Mouse (Mus musculus) midbrain, embryonic 10.5 days (tissue): ENCODE data around the gene Hoxa13. TPM values are rescaled to one million over a fixed set of nuclear protein-coding genes. Genes with fewer than 3 reads are reported as not detected.

Source experiments
- DNase-seq: peaks from one replicate; pipeline ENCODE4 v3.0.0-alpha.2; 2017; ENCODE audit warnings: low spot score
- H3K27ac ChIP-seq: fragments of 300-500 bp; sonication (generic); replicated peaks from 2 replicates; pipeline ENCODE4 v1.5.1; 2016; ENCODE audit warnings: mild to moderate bottlenecking
- H3K27me3 ChIP-seq: fragments of 300-500 bp; sonication (generic); 2 replicates; pipeline ENCODE4 v1.6.1; 2016; ENCODE audit warnings: low read depth, mild to moderate bottlenecking; ENCODE audit not compliant: poor library complexity, severe bottlenecking
- H3K36me3 ChIP-seq: fragments of 300-500 bp; sonication (generic); 2 replicates; pipeline ENCODE4 v1.6.1; 2016; ENCODE audit warnings: mild to moderate bottlenecking, moderate library complexity
- H3K4me1 ChIP-seq: fragments of 300-500 bp; sonication (generic); 2 replicates; pipeline ENCODE4 v1.6.1; 2016
- H3K4me3 ChIP-seq: fragments of 300-500 bp; sonication (generic); 2 replicates; pipeline ENCODE4 v1.5.1; 2016; ENCODE audit warnings: mild to moderate bottlenecking, moderate library complexity
- H3K9me3 ChIP-seq: fragments of 300-500 bp; sonication (generic); replicated peaks from 2 replicates; pipeline ENCODE4 v1.6.1; 2016; ENCODE audit warnings: mild to moderate bottlenecking
- WGBS: fragments of 180-500 bp; shearing (Covaris S2); methylation state at CpG from one replicate; pipeline ENCODE4 v1.1.7; 2016; 5-methylcytosine and 5-hydroxymethylcytosine counted together
- polyA plus RNA-seq: library from polyadenylated mRNA; unstranded; fragments of >200 nt; fragmentation: Nextera tagmentation; extraction: Ambion mirVana; gene quantifications from 2 replicates; pipeline ENCODE4 v1.2.1, GENCODE M21; 2016

The Hoxa13 gene
- polyA plus RNA-seq, 1 experiment from 2014 or later: not detected

GRCm38 (mm10) chr6:52218643-52219215, 42.0 kb downstream of the Hoxa13 start:
- Histone ChIP-seq H3K27ac (no peak overlapping the region), H3K9me3 (no peaks in the 10 kb centered on the region), H3K27me3 (peaks cover 100% of the 10 kb centered on the region), H3K36me3 (no peaks in the 10 kb centered on the region), H3K4me3 (no peak overlapping the region), H3K4me1 (peaks cover 23% of the 10 kb centered on the region)
- DNase-seq: no peak
- WGBS: 11% methylated on average over 14 of the region's 14 CpGs

DNA sequence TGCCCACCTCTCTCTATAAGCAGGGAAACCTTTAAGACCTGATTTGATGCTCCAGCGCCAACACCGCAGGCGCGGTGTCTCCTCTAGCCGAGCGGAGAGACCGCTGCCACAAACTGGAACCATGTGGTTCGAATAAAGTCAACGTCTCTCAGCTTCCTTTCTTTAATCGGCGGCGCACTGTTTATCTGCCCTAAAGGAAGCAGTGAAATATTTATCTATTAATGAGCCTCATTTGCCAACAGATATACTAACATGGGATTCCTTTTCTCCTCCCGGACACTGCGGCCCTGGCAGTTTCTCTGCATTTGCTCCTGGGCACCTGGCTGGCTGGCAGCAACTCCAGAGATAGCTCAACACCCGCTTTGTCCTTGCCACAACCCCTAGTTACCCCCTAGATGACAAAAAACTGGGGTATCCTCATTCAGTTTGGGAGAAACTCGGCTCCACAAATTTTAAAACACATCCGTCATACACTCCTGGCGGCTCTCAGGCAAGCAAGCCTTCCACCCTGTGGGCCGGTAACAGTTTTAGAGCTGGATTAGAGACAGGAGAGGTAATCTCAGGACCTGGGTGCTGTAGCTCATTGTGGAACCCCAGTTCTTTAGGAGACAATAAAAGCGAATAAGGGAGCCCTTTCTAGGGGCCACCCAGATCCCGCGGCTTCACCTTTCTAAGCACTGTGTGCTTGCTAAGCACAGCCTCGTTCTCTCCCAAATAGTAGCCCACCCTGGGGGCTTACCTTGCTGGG, 42.6 kb downstream of the Hoxa13 start:
- Histone ChIP-seq H3K36me3 (no peaks in the 10 kb centered on the region), H3K4me3 (no peak overlapping the region), H3K27ac (no peak overlapping the region), H3K27me3 (peaks cover 100% of the 10 kb centered on the region), H3K4me1 (peaks cover 23% of the 10 kb centered on the region), H3K9me3 (no peaks in the 10 kb centered on the region)
- 4% methylated on average over 23 of the region's 23 CpGs for WGBS
- no peak for DNase-seq

- peak overlapping the region; percentile 39 for H3K4me3 ChIP-seq
- H3K4me1 ChIP-seq: peaks cover 23% of the 10 kb centered on the region
- peak; percentile 77 for DNase-seq
- H3K27ac ChIP-seq: no peak overlapping the region
- H3K27me3 ChIP-seq: peaks cover 100% of the 10 kb centered on the region
- 0% methylated on average over 25 of the region's 25 CpGs for WGBS
- no peaks in the 10 kb centered on the region for H3K36me3 ChIP-seq
- H3K9me3 ChIP-seq: no peaks in the 10 kb centered on the region
Observed at GRCm38 (mm10) chr6:52217459-52217768, 43.3 kb downstream of the Hoxa13 start.

GRCm38 (mm10) chr6:52216691-52217458, 43.8 kb downstream of the Hoxa13 start:
- Histone ChIP-seq H3K4me3 (peak overlapping the region; percentile 39), H3K27ac (no peak overlapping the region), H3K9me3 (no peaks in the 10 kb centered on the region), H3K27me3 (peaks cover 100% of the 10 kb centered on the region), H3K4me1 (peaks cover 21% of the 10 kb centered on the region), H3K36me3 (no peaks in the 10 kb centered on the region)
- 4% methylated on average over 60 of the region's 60 CpGs for WGBS
- no peak for DNase-seq

- Histone ChIP-seq H3K27ac (no peak overlapping the region), H3K4me3 (no peak overlapping the region), H3K27me3 (peaks cover 100% of the 10 kb centered on the region), H3K4me1 (peaks cover 17% of the 10 kb centered on the region), H3K9me3 (no peaks in the 10 kb centered on the region), H3K36me3 (no peaks in the 10 kb centered on the region)
- WGBS: 2% methylated on average over 30 of the region's 30 CpGs
- no peak for DNase-seq
Observed at GRCm38 (mm10) chr6:52215771-52216535, 44.7 kb downstream of the Hoxa13 start.

- peaks cover 100% of the 10 kb centered on the region for H3K27me3 ChIP-seq
- no peak overlapping the region for H3K4me3 ChIP-seq
- H3K36me3 ChIP-seq: no peaks in the 10 kb centered on the region
- no peaks in the 10 kb centered on the region for H3K9me3 ChIP-seq
- no peak overlapping the region for H3K27ac ChIP-seq
- WGBS: 7% methylated on average over 3 of the region's 3 CpGs
- DNase-seq: no peak
- peaks cover 17% of the 10 kb centered on the region for H3K4me1 ChIP-seq
Observed at GRCm38 (mm10) chr6:52215070-52215469, 45.6 kb downstream of the Hoxa13 start.

DNA sequence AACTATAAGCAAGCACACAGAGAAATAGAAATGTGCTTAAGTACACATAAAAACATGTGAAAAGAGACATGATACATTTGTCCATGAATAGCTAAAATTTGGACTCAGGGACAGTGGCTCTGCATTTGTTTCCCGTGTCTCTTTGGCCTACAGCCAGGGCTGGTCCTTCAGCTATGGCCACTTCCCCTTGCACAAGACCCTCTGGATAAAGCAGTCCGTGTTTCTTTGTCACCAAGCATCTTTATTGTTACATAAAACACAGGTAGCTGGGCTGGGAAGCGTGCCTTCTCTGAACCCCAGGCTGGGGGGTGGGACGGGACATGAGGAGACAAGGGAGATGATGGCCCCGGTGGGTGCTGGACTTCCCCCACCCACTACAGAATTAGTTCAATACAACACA, 46.4 kb downstream of the Hoxa13 start:
- Histone ChIP-seq H3K27ac (no peak overlapping the region), H3K4me1 (peaks cover 17% of the 10 kb centered on the region), H3K36me3 (no peaks in the 10 kb centered on the region), H3K27me3 (peaks cover 100% of the 10 kb centered on the region), H3K4me3 (no peak overlapping the region), H3K9me3 (no peaks in the 10 kb centered on the region)
- no peak for DNase-seq
- 14% methylated on average over 5 of the region's 5 CpGs for WGBS

GRCm38 (mm10) chr6:52213119-52213986, 47.3 kb downstream of the Hoxa13 start, which contains the start of the genes Hoxa3 and Gm28308:
Hoxa3 (minus strand) TSS chr6:52213336.
Gm28308 (minus strand) TSS chr6:52213339.
- 2% methylated on average over 38 of the region's 38 CpGs for WGBS
- no peaks in the 10 kb centered on the region for H3K9me3 ChIP-seq
- DNase-seq: no peak
- H3K4me3 ChIP-seq: no peak within 1 kb of the TSS
- no peak within 1 kb of the TSS for H3K27ac ChIP-seq
- peaks cover 100% of the 10 kb centered on the region for H3K27me3 ChIP-seq
- H3K36me3 ChIP-seq: no peaks in the 10 kb centered on the region
- peaks cover 22% of the 10 kb centered on the region for H3K4me1 ChIP-seq

GRCm38 (mm10) chr6:52212556-52213118, 48.0 kb downstream of the Hoxa13 start:
- WGBS: 2% methylated on average over 22 of the region's 22 CpGs
- Histone ChIP-seq H3K4me1 (peaks cover 20% of the 10 kb centered on the region), H3K4me3 (no peak overlapping the region), H3K9me3 (no peaks in the 10 kb centered on the region), H3K27me3 (peaks cover 100% of the 10 kb centered on the region), H3K27ac (no peak overlapping the region), H3K36me3 (no peaks in the 10 kb centered on the region)
- no peak for DNase-seq

GRCm38 (mm10) chr6:52211961-52212360, 48.7 kb downstream of the Hoxa13 start:
- DNase-seq: no peak
- Histone ChIP-seq H3K4me1 (peaks cover 13% of the 10 kb centered on the region), H3K4me3 (0 out of 2 replicates have a peak overlapping the region, but pooled peaks have one; percentile 0), H3K27ac (no peak overlapping the region), H3K36me3 (no peaks in the 10 kb centered on the region), H3K27me3 (peaks cover 100% of the 10 kb centered on the region), H3K9me3 (no peaks in the 10 kb centered on the region)
- WGBS: 4% methylated on average over 13 of the region's 13 CpGs

GRCm38 (mm10) chr6:52211170-52211935, 49.3 kb downstream of the Hoxa13 start:
- Histone ChIP-seq H3K9me3 (no peaks in the 10 kb centered on the region), H3K4me3 (0 out of 2 replicates have a peak overlapping the region, but pooled peaks have one; percentile 0), H3K4me1 (peaks cover 9% of the 10 kb centered on the region; the same call in 1 of the 2 replicates), H3K27ac (no peak overlapping the region), H3K27me3 (peaks cover 100% of the 10 kb centered on the region), H3K36me3 (no peaks in the 10 kb centered on the region)
- peak; percentile 84 for DNase-seq
- under 1% methylated on average over 37 of the region's 37 CpGs for WGBS
